Mouse (Mus musculus) frontal cortex, postnatal 25 days (tissue): Measurements from ENCODE around the gene Gm11020.
A peak's percentile ranks its signal among the peaks of the same experiment; 100 is the strongest.
"Not testable (repeated sequence)": the region's sequence is repeated elsewhere in the genome, so short reads cannot be mapped to it uniquely, and the experiment has no call there.

Experiments
- DNase-seq, 2 experiments: peaks; one replicate each; pipeline ENCODE4 v3.0.0; 2022; ENCODE audit warnings: low spot score in 2 of 2

Gene Gm11020

GRCm38 (mm10) chr8:104321267-104321666 is at the start of gene Gm11020:
Gm11020 (plus strand) TSS chr8:104321567.
- DNase-seq, result not testable (repeated sequence)

- not testable (repeated sequence) for DNase-seq
Observed at GRCm38 (mm10) chr8:104293081-104293480, 28.3 kb upstream of the Gm11020 start, which contains the start of gene Cmtm2a. Cmtm2a (minus strand) TSS chr8:104293181.

GRCm38 (mm10) chr8:104294396-104294795 is 27.0 kb upstream of the Gm11020 start:
- DNase-seq, result no peak

- DNase-seq, result not testable (repeated sequence)
Observed at GRCm38 (mm10) chr8:104301577-104301976, 19.8 kb upstream of the Gm11020 start.

- not testable (repeated sequence) for DNase-seq
Observed at GRCm38 (mm10) chr8:104302536-104302935, 18.8 kb upstream of the Gm11020 start.

- DNase-seq, result no peak
Observed at GRCm38 (mm10) chr8:104304962-104305361, 16.4 kb upstream of the Gm11020 start.

- DNase-seq, result not testable (repeated sequence)
Observed at GRCm38 (mm10) chr8:104308341-104308740, 13.0 kb upstream of the Gm11020 start.

- not testable (repeated sequence) for DNase-seq
Observed at GRCm38 (mm10) chr8:104309441-104310155, 11.8 kb upstream of the Gm11020 start, which contains the start of the genes Gm45711 and Cmtm1. Gm45711 (minus strand) TSS chr8:104310081. Cmtm1 (minus strand) TSS chr8:104310145.

GRCm38 (mm10) chr8:104312023-104312422 is 9.3 kb upstream of the Gm11020 start:
- not testable (repeated sequence) for DNase-seq

- no peak for DNase-seq
Observed at GRCm38 (mm10) chr8:104313311-104313710, 8.1 kb upstream of the Gm11020 start.

GRCm38 (mm10) chr8:104321930-104322329 is 563 bp downstream of the Gm11020 start, which contains the start of gene Cmtm2b:
Cmtm2b (plus strand) TSS chr8:104322230.
- not testable (repeated sequence) for DNase-seq

GRCm38 (mm10) chr8:104332665-104333631 is 11.6 kb downstream of the Gm11020 start:
- no peak for DNase-seq

GRCm38 (mm10) chr8:104333786-104334185 is 12.4 kb downstream of the Gm11020 start:
- no peak for DNase-seq

GRCm38 (mm10) chr8:104334196-104334595 is 12.8 kb downstream of the Gm11020 start:
- DNase-seq, result no peak

GRCm38 (mm10) chr8:104336806-104337205 is 15.4 kb downstream of the Gm11020 start:
- no peak for DNase-seq

GRCm38 (mm10) chr8:104337890-104338289 is 16.5 kb downstream of the Gm11020 start:
- no peak for DNase-seq

GRCm38 (mm10) chr8:104339229-104339982 is 18.0 kb downstream of the Gm11020 start, which contains the start of gene Cmtm3:
Cmtm3 (plus strand) TSS chr8:104339410.
- no peak for DNase-seq

GRCm38 (mm10) chr8:104339983-104340232 is 18.5 kb downstream of the Gm11020 start:
- no peak for DNase-seq

GRCm38 (mm10) chr8:104340233-104341105 is 19.1 kb downstream of the Gm11020 start:
- peak; percentile 38 to 48 for DNase-seq

- DNase-seq, result no peak
Observed at GRCm38 (mm10) chr8:104341106-104341561, 19.8 kb downstream of the Gm11020 start.
